Mouse (Mus musculus) CH12.LX (cell line): Measurements from ENCODE around the gene Brf1.

Source experiments
- CTCF ChIP-seq, 2 experiments: IDR thresholded peaks in 1 of 2; conservative IDR thresholded peaks in 1 of 2; 2 replicates each; pipeline ENCODE4 v1.5.1; 2011 to 2012; ENCODE audit warnings: low read depth in 2 of 2, low read length in 2 of 2, improper control_type of control experiment in 1 of 2, inconsistent platforms in 1 of 2, mild to moderate bottlenecking in 1 of 2, moderate library complexity in 1 of 2
- E2F4 ChIP-seq: IDR thresholded peaks from 2 replicates; pipeline ENCODE4 v1.6.1; 2011; ENCODE audit warnings: low read depth, low read length, improper control_type of control experiment; ENCODE audit not compliant: insufficient replicate concordance
- GABPA ChIP-seq: IDR thresholded peaks from 2 replicates; pipeline ENCODE4 v1.6.1; 2012; ENCODE audit warnings: low read depth, low read length, improper control_type of control experiment, inconsistent platforms; ENCODE audit not compliant: insufficient replicate concordance
- MAZ ChIP-seq: IDR thresholded peaks from 2 replicates; pipeline ENCODE4 v1.6.1; 2012; ENCODE audit warnings: low read depth, mild to moderate bottlenecking, inconsistent platforms, low read length, improper control_type of control experiment, moderate library complexity
- MEF2A ChIP-seq: IDR thresholded peaks from 2 replicates; pipeline ENCODE4 v1.6.1; 2014; ENCODE audit warnings: low read depth, mild to moderate bottlenecking, inconsistent platforms, low read length, improper control_type of control experiment, borderline replicate concordance
- POLR2A ChIP-seq: IDR thresholded peaks from 2 replicates; pipeline ENCODE4 v1.6.1; 2011; ENCODE audit warnings: low read depth, mild to moderate bottlenecking, improper control_type of control experiment, low read length
- POLR2AphosphoS2 ChIP-seq: IDR thresholded peaks from 2 replicates; pipeline ENCODE4 v1.6.1; 2011; ENCODE audit warnings: low read depth, low read length, improper control_type of control experiment
- ZMIZ1 ChIP-seq: IDR thresholded peaks from 2 replicates; pipeline ENCODE4 v1.6.1; 2012; ENCODE audit warnings: low read depth, mild to moderate bottlenecking, inconsistent platforms, low read length, improper control_type of control experiment

- no peak for TF ChIP-seq POLR2A
- no peak for TF ChIP-seq CTCF (conservative IDR thresholded peaks at IDR 0.05 in 1 of 2, IDR thresholded peaks at IDR 0.05 in 1 of 2; ENCODE audit: low read depth in 2 of 2, low read length in 2 of 2)
- TF ChIP-seq POLR2AphosphoS2: no peak
- TF ChIP-seq MAZ: no peak
- no peak for TF ChIP-seq E2F4
- TF ChIP-seq MEF2A: no peak
- no peak for TF ChIP-seq GABPA
- no peak for TF ChIP-seq ZMIZ1
Measured at GRCm38 (mm10) chr12:113017429-113017984, 17.0 kb upstream of the Brf1 start.
